9 mouse cellular contexts compared by ENCODE assay signal in the genomic region with DNA sequence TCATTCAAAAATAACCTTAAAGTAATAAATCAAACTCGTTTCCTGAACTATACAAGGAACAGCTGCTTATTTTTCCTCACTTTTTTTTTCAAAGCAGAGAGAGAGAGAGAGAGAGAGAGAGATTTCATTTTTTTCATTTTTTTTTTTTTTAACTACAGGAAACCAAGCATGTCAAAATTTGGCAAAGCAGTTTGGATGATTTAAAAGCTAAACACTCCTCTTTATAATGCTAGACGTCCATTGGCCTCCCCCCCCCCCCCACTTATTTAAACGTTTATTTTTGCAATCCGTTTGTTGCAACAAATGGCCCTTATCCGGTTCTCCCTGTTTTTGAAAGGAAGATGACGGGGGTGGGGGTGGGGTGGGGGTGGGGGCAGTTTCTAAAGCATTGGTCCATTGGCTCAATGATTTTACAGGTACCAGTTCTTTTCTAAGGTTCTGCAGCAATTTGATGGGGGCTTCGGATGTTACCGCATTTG. TPM values are rescaled to one million over a fixed set of nuclear protein-coding genes. Genes with fewer than 3 reads are reported as not detected.
DNase-seq lines count a peak whose midpoint lies in the region; ATAC-seq and TF ChIP-seq lines count a peak whose summit lies in the region.
"Had no signal": no experiment of that assay in that cellular context is flagged by ENCODE, and none has a peak within 500 bp of the region (broad histone marks: within the 10 kb centered on the region; RNA-seq: fewer than 3 reads in every experiment).

No protein-coding gene starts in this region.

- intact Hi-C loops in left cerebral cortex, postnatal 14 days (cut with DNase I): loop anchor here (5.0 kb wide), 1 partner anchor 524 kb away; no protein-coding TSS in a partner anchor

- no peak for TF ChIP-seq POLR2A in bone marrow, adult 2 months (IDR thresholded peaks at IDR 0.05; ENCODE audit: borderline replicate concordance, control insufficient read depth, low read depth, low read length)

- H3K27me3 ChIP-seq in heart, embryonic 14.5 days (ENCODE audit: control insufficient read depth, insufficient read depth, low read length): no peaks in the 10 kb centered on the region
- no peaks in the 10 kb centered on the region for H3K27me3 ChIP-seq in hindbrain, embryonic 12.5 days
- H3K27me3 ChIP-seq in midbrain, embryonic 10.5 days (ENCODE audit: low read depth, poor library complexity, severe bottlenecking): peaks cover 30% of the 10 kb centered on the region

- peaks cover 12 to 27% of the 10 kb centered on the region in 2 experiments for H3K4me1 ChIP-seq in heart, embryonic 14.5 days (ENCODE audit: control insufficient read depth in 2 of 2, insufficient read depth in 2 of 2, low read length in 2 of 2)
- no peaks in the 10 kb centered on the region; the same call in none of the 2 replicates for H3K4me1 ChIP-seq in bone marrow, adult 2 months (ENCODE audit: control insufficient read depth, insufficient read depth, low read length)
- H3K4me1 ChIP-seq in hindbrain, embryonic 12.5 days: peaks cover 20% of the 10 kb centered on the region
- peaks cover 40% of the 10 kb centered on the region for H3K4me1 ChIP-seq in midbrain, embryonic 10.5 days

- no peaks in the 10 kb centered on the region for H3K9me3 ChIP-seq in heart, embryonic 14.5 days (ENCODE audit: control insufficient read depth, low read length)
- H3K9me3 ChIP-seq in hindbrain, embryonic 12.5 days (replicated peaks): no peaks in the 10 kb centered on the region
- H3K9me3 ChIP-seq in midbrain, embryonic 10.5 days (replicated peaks): no peaks in the 10 kb centered on the region

- no peak for TF ChIP-seq CTCF in bone marrow, adult 2 months (IDR thresholded peaks at IDR 0.05; ENCODE audit: control insufficient read depth, insufficient read depth, low read length)

- no peak overlapping the region for H3K4me3 ChIP-seq in heart, embryonic 14.5 days (ENCODE audit: control insufficient read depth in 1 of 2, insufficient read depth in 1 of 2, low read depth in 1 of 2, low read length in 2 of 2)
- no peak overlapping the region for H3K4me3 ChIP-seq in bone marrow, adult 2 months (replicated peaks; ENCODE audit: control insufficient read depth, low read depth, low read length)
- H3K4me3 ChIP-seq in hindbrain, embryonic 12.5 days: 0 out of 2 replicates have a peak overlapping the region, but pooled peaks have one; percentile 13
- peak overlapping the region; percentile 43 for H3K4me3 ChIP-seq in midbrain, embryonic 10.5 days

- H3K27ac ChIP-seq in heart, embryonic 14.5 days (replicated peaks in 1 of 2; ENCODE audit: control insufficient read depth in 1 of 2, insufficient read depth in 1 of 2, low read depth in 2 of 2, low read length in 2 of 2): peak overlapping the region; percentile 53 to 62; a peak in 3 of 4 replicates
- H3K27ac ChIP-seq in bone marrow, adult 2 months (ENCODE audit: control insufficient read depth, insufficient read depth, low read depth, low read length, poor library complexity): 0 out of 2 replicates have a peak overlapping the region, but pooled peaks have one; percentile 62
- H3K27ac ChIP-seq in hindbrain, embryonic 12.5 days: 0 out of 2 replicates have a peak overlapping the region, but pooled peaks have one; percentile 62
- peak overlapping the region; percentile 83 for H3K27ac ChIP-seq in midbrain, embryonic 10.5 days (replicated peaks)

- no peak for DNase-seq in heart, adult 11 months
- DNase-seq in midbrain, embryonic 10.5 days (ENCODE audit: low spot score): no peak
- no peak for DNase-seq in left cerebral cortex, postnatal 14 days (ENCODE audit: low spot score in 2 of 2)
- no peak for DNase-seq in urinary bladder, postnatal 10 days (ENCODE audit: low spot score)
- DNase-seq in cerebellum, adult 8-10 months: no peak
- DNase-seq: thymus, adult 2 months had no signal

- ATAC-seq in heart, embryonic 14.5 days (ENCODE audit: insufficient number of reproducible peaks, insufficient read depth, low FRiP score, low read depth): no peak
- ATAC-seq in hindbrain, embryonic 12.5 days (ENCODE audit: low FRiP score): no peak

- peak overlapping the region; percentile 64; the same call in 1 of the 2 replicates for H3K9ac ChIP-seq in heart, embryonic 14.5 days (ENCODE audit: low read length)
- H3K9ac ChIP-seq in hindbrain, embryonic 12.5 days: no peak overlapping the region

- H3K36me3 ChIP-seq in heart, embryonic 14.5 days (ENCODE audit: control insufficient read depth, insufficient read depth, low read length): no peaks in the 10 kb centered on the region
- H3K36me3 ChIP-seq in hindbrain, embryonic 12.5 days: no peaks in the 10 kb centered on the region
- H3K36me3 ChIP-seq in midbrain, embryonic 10.5 days: no peaks in the 10 kb centered on the region

- 17% methylated on average over 8 of the region's 8 CpGs for WGBS in heart, embryonic 14.5 days
- 2% methylated on average over 8 of the region's 8 CpGs for WGBS in bone marrow, adult 2 months
- 4% methylated on average over 8 of the region's 8 CpGs for WGBS in hindbrain, embryonic 12.5 days
- under 1% methylated on average over 8 of the region's 8 CpGs for WGBS in midbrain, embryonic 10.5 days

- H3K4me2 ChIP-seq in heart, embryonic 14.5 days (ENCODE audit: low read length): peak overlapping the region; percentile 59
- peak overlapping the region; percentile 48 for H3K4me2 ChIP-seq in hindbrain, embryonic 12.5 days (replicated peaks)

RNA-seq across cellular contexts. Expression of a gene that starts 24.6 kb away (rescaled TPM):
- polyA plus RNA-seq in heart, embryonic 14.5 days (2014; fragmentation: Nextera tagmentation; extraction: Ambion mirVana): 62.9 and 66.4 TPM in 2 replicates
- 6.2 and 14.5 TPM in 2 replicates for polyA plus RNA-seq in bone marrow, adult 2 months (2011; ENCODE audit: insufficient read depth, insufficient read length, low replicate concordance, missing spikeins)
- polyA plus RNA-seq in hindbrain, embryonic 12.5 days (2016; fragmentation: Nextera tagmentation; extraction: Ambion mirVana): 35.6 and 46.7 TPM in 2 replicates
- polyA plus RNA-seq in midbrain, embryonic 10.5 days (2016; fragmentation: Nextera tagmentation; extraction: Ambion mirVana): 25.8 and 29.0 TPM in 2 replicates
- total RNA-seq in left cerebral cortex, postnatal 14 days (2021): 10 to 100 TPM; 76.6 to 90.0 TPM

Comparison
In these comparisons a context has a peak if more than half of its experiments do, and no peak if none do; other contexts are left out.
1. H3K4me3 ChIP-seq: peak in hindbrain, embryonic 12.5 days (single experiment) and midbrain, embryonic 10.5 days (single experiment); none in heart, embryonic 14.5 days (0 of 2) and bone marrow, adult 2 months (single experiment).
2. Peak in every context shown above with its lines, with median percentiles within 50 percentile points of each other: H3K27ac ChIP-seq.